Mouse (Mus musculus) left cerebral cortex, postnatal 4 days (tissue): ENCODE results near the gene Fzd7. TPM values are rescaled to one million over a fixed set of nuclear protein-coding genes. Genes with fewer than 3 reads are reported as not detected.

Source experiments
- DNase-seq: peaks from one replicate; pipeline ENCODE4 v3.0.0-alpha.2; 2022
- intact Hi-C: fragments of 180-260 bp; cut with DNase I; formaldehyde crosslinking; loops from one replicate; pipeline ENCODE4 v1.15.1; 2025
- total RNA-seq, 2 experiments: library from RNA; stranded (reverse); gene quantifications; 2 replicates each; pipeline ENCODE4 v1.2.3; 2021

The Fzd7 gene
- total RNA-seq, 2 experiments from 2014 or later, result 6.9 to 7.4 TPM

GRCm38 (mm10) chr1:59497741-59498613 lies 15.8 kb downstream of the Fzd7 start:
- intact Hi-C loops, result no loop called here
- no peak for DNase-seq

- no peak for DNase-seq
- intact Hi-C loops, result no loop called here
Observed at GRCm38 (mm10) chr1:59499327-59499726, 17.1 kb downstream of the Fzd7 start.

GRCm38 (mm10) chr1:59502355-59502754 lies 20.1 kb downstream of the Fzd7 start:
- no peak for DNase-seq
- intact Hi-C loops, result no loop called here

- intact Hi-C loops, result no loop called here
- no peak for DNase-seq
Observed at GRCm38 (mm10) chr1:59503659-59504301, 21.6 kb downstream of the Fzd7 start.

- no peak for DNase-seq
- intact Hi-C loops, result no loop called here
Observed at GRCm38 (mm10) chr1:59504302-59504700, 22.1 kb downstream of the Fzd7 start.

GRCm38 (mm10) chr1:59508463-59509139 lies 26.4 kb downstream of the Fzd7 start:
- intact Hi-C loops, result no loop called here
- DNase-seq, result peak; percentile 26

- DNase-seq, result peak; percentile 32
- intact Hi-C loops, result no loop called here
Observed at GRCm38 (mm10) chr1:59511566-59512270, 29.5 kb downstream of the Fzd7 start.

- intact Hi-C loops, result no loop called here
- DNase-seq, result peak; percentile 88
Observed at GRCm38 (mm10) chr1:59516026-59516917, 34.0 kb downstream of the Fzd7 start, which contains the start of gene Gm973. Gm973 (plus strand) TSS chr1:59516264.

- intact Hi-C loops, result no loop called here
- DNase-seq, result no peak
Observed at GRCm38 (mm10) chr1:59520226-59520837, 38.1 kb downstream of the Fzd7 start.

GRCm38 (mm10) chr1:59522456-59522855 lies 40.2 kb downstream of the Fzd7 start:
- no peak for DNase-seq
- intact Hi-C loops, result no loop called here

GRCm38 (mm10) chr1:59523378-59523958 lies 41.2 kb downstream of the Fzd7 start:
- intact Hi-C loops, result no loop called here
- DNase-seq, result no peak

- intact Hi-C loops, result no loop called here
- no peak for DNase-seq
Observed at GRCm38 (mm10) chr1:59524071-59524470, 41.8 kb downstream of the Fzd7 start.

GRCm38 (mm10) chr1:59524759-59525158 lies 42.5 kb downstream of the Fzd7 start:
- no peak for DNase-seq
- intact Hi-C loops, result no loop called here

- intact Hi-C loops, result no loop called here
- DNase-seq, result no peak
Observed at GRCm38 (mm10) chr1:59527219-59527618, 45.0 kb downstream of the Fzd7 start.

- intact Hi-C loops, result no loop called here
- DNase-seq, result peak; percentile 75
Observed at GRCm38 (mm10) chr1:59534976-59535810, 53.0 kb downstream of the Fzd7 start.
